Mouse (Mus musculus): ENCODE results near the gene Cep250. TPM values are rescaled to one million over a fixed set of nuclear protein-coding genes. Genes with fewer than 3 reads are reported as not detected.

The Cep250 gene
- polyA plus RNA-seq, 1 experiment from 2014 or later = 17.6 TPM

GRCm38 (mm10) chr2:156039390-156039789, 83.1 kb downstream of the Cep250 start:
- Histone ChIP-seq H3K9me3 (ENCODE audit: control insufficient read depth, low read length) (no peaks in the 10 kb centered on the region), H3K27me3 (ENCODE audit: control insufficient read depth, insufficient read depth, low read depth, low read length) (no peaks in the 10 kb centered on the region), H3K4me1 (replicated peaks; ENCODE audit: control insufficient read depth, insufficient read depth, low read length) (no peaks in the 10 kb centered on the region), H3K4me2 (ENCODE audit: low read depth, low read length) (no peak overlapping the region), H3K27ac (ENCODE audit: low read length) (no peak overlapping the region), H3K4me3 (ENCODE audit: low read length) (no peak overlapping the region), H3K9ac (ENCODE audit: low read length) (no peak overlapping the region), H3K36me3 (ENCODE audit: control insufficient read depth, insufficient read depth, low read length) (no peaks in the 10 kb centered on the region)
- no peak for ATAC-seq (ENCODE audit: low read depth)
- WGBS = 80% methylated on average over 3 of the region's 3 CpGs

- H3K36me3 ChIP-seq (ENCODE audit: control insufficient read depth, insufficient read depth, low read length) = no peaks in the 10 kb centered on the region
- no peak overlapping the region for H3K4me2 ChIP-seq (ENCODE audit: low read depth, low read length)
- H3K9me3 ChIP-seq (ENCODE audit: control insufficient read depth, low read length) = no peaks in the 10 kb centered on the region
- peaks cover 5% of the 10 kb centered on the region; the same call in 1 of the 2 replicates for H3K27me3 ChIP-seq (ENCODE audit: control insufficient read depth, insufficient read depth, low read depth, low read length)
- H3K4me3 ChIP-seq (ENCODE audit: low read length) = no peak overlapping the region
- WGBS = 71% methylated on average over 8 of the region's 8 CpGs
- ATAC-seq (ENCODE audit: low read depth) = no peak
- no peak overlapping the region for H3K27ac ChIP-seq (ENCODE audit: low read length)
- H3K4me1 ChIP-seq (replicated peaks; ENCODE audit: control insufficient read depth, insufficient read depth, low read length) = no peaks in the 10 kb centered on the region
- H3K9ac ChIP-seq (ENCODE audit: low read length) = no peak overlapping the region
These were observed 86.6 kb downstream of the Cep250 start for GRCm38 (mm10) chr2:156042903-156043302.

GRCm38 (mm10) chr2:156047929-156048328, 91.7 kb downstream of the Cep250 start:
- H3K4me3 ChIP-seq (ENCODE audit: low read length) = no peak overlapping the region
- H3K4me2 ChIP-seq (ENCODE audit: low read depth, low read length) = peak overlapping the region; percentile 38; the same call in 1 of the 2 replicates
- no peaks in the 10 kb centered on the region for H3K9me3 ChIP-seq (ENCODE audit: control insufficient read depth, low read length)
- ATAC-seq (ENCODE audit: low read depth) = peak; percentile 45; the same call in 1 of the 2 replicates
- no peaks in the 10 kb centered on the region for H3K36me3 ChIP-seq (ENCODE audit: control insufficient read depth, insufficient read depth, low read length)
- H3K27me3 ChIP-seq (ENCODE audit: control insufficient read depth, insufficient read depth, low read depth, low read length) = peaks cover 5% of the 10 kb centered on the region; the same call in 1 of the 2 replicates
- no peaks in the 10 kb centered on the region for H3K4me1 ChIP-seq (replicated peaks; ENCODE audit: control insufficient read depth, insufficient read depth, low read length)
- no peak overlapping the region for H3K9ac ChIP-seq (ENCODE audit: low read length)
- H3K27ac ChIP-seq (ENCODE audit: low read length) = no peak overlapping the region
- WGBS = 7% methylated on average over 19 of the region's 19 CpGs

Other genes with a start within 250 kb of the Cep250 start
- gene Edem2, start 227.0 kb upstream of the Cep250 start, polyA plus RNA-seq (2015; fragmentation: Nextera tagmentation; extraction: Ambion mirVana) = 47.0 and 49.0 TPM in 2 replicates
- not detected in 2 replicates for gene Gm17581, start 220.6 kb upstream of the Cep250 start, polyA plus RNA-seq (2015; fragmentation: Nextera tagmentation; extraction: Ambion mirVana)
- 16.3 and 16.8 TPM in 2 replicates for gene Procr, start 205.3 kb upstream of the Cep250 start, polyA plus RNA-seq (2015; fragmentation: Nextera tagmentation; extraction: Ambion mirVana)
- 0.06 and 0.09 TPM in 2 replicates for gene Mmp24, start 181.1 kb upstream of the Cep250 start, polyA plus RNA-seq (2015; fragmentation: Nextera tagmentation; extraction: Ambion mirVana)
- 19.4 and 21.6 TPM in 2 replicates for gene BC029722, start 137.0 kb upstream of the Cep250 start, polyA plus RNA-seq (2015; fragmentation: Nextera tagmentation; extraction: Ambion mirVana)
- 155 and 163 TPM in 2 replicates for gene Eif6, start 129.5 kb upstream of the Cep250 start, polyA plus RNA-seq (2015; fragmentation: Nextera tagmentation; extraction: Ambion mirVana)
- gene Fam83c, start 121.6 kb upstream of the Cep250 start, polyA plus RNA-seq (2015; fragmentation: Nextera tagmentation; extraction: Ambion mirVana) = 0.11 and 0.13 TPM in 2 replicates
- 59.6 and 64.9 TPM in 2 replicates for gene Uqcc1, start 26.1 kb upstream of the Cep250 start, polyA plus RNA-seq (2015; fragmentation: Nextera tagmentation; extraction: Ambion mirVana)
- not detected in 2 replicates for gene Gm15557, start 15.7 kb upstream of the Cep250 start, polyA plus RNA-seq (2015; fragmentation: Nextera tagmentation; extraction: Ambion mirVana)
- gene Gdf5, start 11.1 kb upstream of the Cep250 start, polyA plus RNA-seq (2015; fragmentation: Nextera tagmentation; extraction: Ambion mirVana) = 0.23 and 0.33 TPM in 2 replicates
- gene 6430550D23Rik, start 51.5 kb downstream of the Cep250 start, polyA plus RNA-seq (2015; fragmentation: Nextera tagmentation; extraction: Ambion mirVana) = 1.5 and 1.6 TPM in 2 replicates
- 224 and 242 TPM in 2 replicates for gene Ergic3, start 51.6 kb downstream of the Cep250 start, polyA plus RNA-seq (2015; fragmentation: Nextera tagmentation; extraction: Ambion mirVana)
- not detected in 2 replicates for gene Fer1l4, start 96.5 kb downstream of the Cep250 start, polyA plus RNA-seq (2015; fragmentation: Nextera tagmentation; extraction: Ambion mirVana)
- 1.9 and 2.5 TPM in 2 replicates for gene Spag4, start 108.7 kb downstream of the Cep250 start, polyA plus RNA-seq (2015; fragmentation: Nextera tagmentation; extraction: Ambion mirVana)
- gene Cpne1, start 155.5 kb downstream of the Cep250 start, polyA plus RNA-seq (2015; fragmentation: Nextera tagmentation; extraction: Ambion mirVana) = 71.0 and 75.1 TPM in 2 replicates
- 24.6 and 31.3 TPM in 2 replicates for gene Rbm12, start 155.5 kb downstream of the Cep250 start, polyA plus RNA-seq (2015; fragmentation: Nextera tagmentation; extraction: Ambion mirVana)
- gene Gm28036, start 170.6 kb downstream of the Cep250 start, polyA plus RNA-seq (2015; fragmentation: Nextera tagmentation; extraction: Ambion mirVana) = 20.7 and 21.4 TPM in 2 replicates
- 338 and 368 TPM in 2 replicates for gene Romo1, start 187.6 kb downstream of the Cep250 start, polyA plus RNA-seq (2015; fragmentation: Nextera tagmentation; extraction: Ambion mirVana)
- 41.0 and 43.6 TPM in 2 replicates for gene Nfs1, start 187.7 kb downstream of the Cep250 start, polyA plus RNA-seq (2015; fragmentation: Nextera tagmentation; extraction: Ambion mirVana)
- gene Rbm39, start 223.8 kb downstream of the Cep250 start, polyA plus RNA-seq (2015; fragmentation: Nextera tagmentation; extraction: Ambion mirVana) = 628 and 645 TPM in 2 replicates
- 62.8 and 70.6 TPM in 2 replicates for gene Phf20, start 240.0 kb downstream of the Cep250 start, polyA plus RNA-seq (2015; fragmentation: Nextera tagmentation; extraction: Ambion mirVana)